Mouse (Mus musculus) E14TG2a.4 (cell line): ENCODE data around the gene Tsg101.

Experiments used
- CTCF ChIP-seq: conservative IDR thresholded peaks from 2 replicates; pipeline ENCODE4 v1.5.1; 2014; ENCODE audit warnings: low read length
- NANOG ChIP-seq: IDR thresholded peaks from 2 replicates; pipeline ENCODE4 v1.6.1; 2014; ENCODE audit warnings: borderline replicate concordance, low read length, mixed read lengths
- POU5F1 ChIP-seq: IDR thresholded peaks from 2 replicates; pipeline ENCODE4 v1.6.1; 2014; ENCODE audit warnings: low read length, borderline replicate concordance

- TF ChIP-seq CTCF (no peak), NANOG (no peak), POU5F1 (no peak)
Measured at GRCm38 (mm10) chr7:46962132-46962531, 42.4 kb upstream of the Tsg101 start.
